7 mouse cellular contexts compared by ENCODE assay signal in genomic region chr5:120566681-120567252, GRCm38 (mm10). TPM values are rescaled to one million over a fixed set of nuclear protein-coding genes. Genes with fewer than 3 reads are reported as not detected.
DNase-seq lines count a peak whose midpoint lies in the region; ATAC-seq lines count a peak whose summit lies in the region.

No protein-coding gene starts in this region.

- DNase-seq in MN1 (ENCODE audit: low spot score): peak; percentile 57
- DNase-seq in cerebellum, adult 9-10 months: peak; percentile 78
- peak; percentile 43 for DNase-seq in heart, postnatal 4 days
- DNase-seq in liver, embryonic 13.5 days: no peak
- DNase-seq in adrenal gland, adult 8-10 months: no peak
- no peak for DNase-seq in thymus, postnatal 0 days (ENCODE audit: low spot score)
- DNase-seq in layer of hippocampus, adult 9-11 months: no peak

- peak overlapping the region; percentile 1; the same call in 1 of the 2 replicates for H3K27ac ChIP-seq in liver, embryonic 13.5 days

- no peak for ATAC-seq in liver, embryonic 13.5 days (ENCODE audit: low read depth)

- peaks cover 17% of the 10 kb centered on the region for H3K36me3 ChIP-seq in liver, embryonic 13.5 days

- 69% methylated on average over 9 of the region's 9 CpGs for WGBS in liver, embryonic 13.5 days (ENCODE audit: insufficient replicate concordance)

- no peaks in the 10 kb centered on the region for H3K27me3 ChIP-seq in liver, embryonic 13.5 days

- H3K9ac ChIP-seq in liver, embryonic 13.5 days: no peak overlapping the region

- H3K4me2 ChIP-seq in liver, embryonic 13.5 days: no peak overlapping the region

- H3K4me1 ChIP-seq in liver, embryonic 13.5 days (replicated peaks): peaks cover 98% of the 10 kb centered on the region

- no peaks in the 10 kb centered on the region for H3K9me3 ChIP-seq in liver, embryonic 13.5 days (replicated peaks)

- no peak overlapping the region for H3K4me3 ChIP-seq in liver, embryonic 13.5 days (replicated peaks)

RNA-seq across cellular contexts. Expression of gene Tpcn1, which starts 21.7 kb away (rescaled TPM):
- 10 to 100 TPM; 31.6 to 34.2 TPM for total RNA-seq in heart, postnatal 4 days (2021)
- 21.4 and 22.7 TPM in 2 replicates for polyA plus RNA-seq in liver, embryonic 13.5 days (2015; fragmentation: Nextera tagmentation; extraction: Ambion mirVana)
- total RNA-seq in adrenal gland, adult 8-10 months (2022): 10 to 100 TPM; 33.9 to 44.5 (median 40.0) TPM
- 33.3 and 48.6 TPM in 2 replicates for polyA plus RNA-seq in thymus, postnatal 0 days (2015; fragmentation: Nextera tagmentation; extraction: Ambion mirVana)

RNA-seq across cellular contexts. Expression of gene Iqcd, which starts 22.0 kb away (rescaled TPM):
- not detected for total RNA-seq in heart, postnatal 4 days (2021)
- 1.8 and 1.9 TPM in 2 replicates for polyA plus RNA-seq in liver, embryonic 13.5 days (2015; fragmentation: Nextera tagmentation; extraction: Ambion mirVana)
- 1 to 10 TPM in 2 of 4 experiments, under 1 TPM in 2; 0.42 to 1.8 (median 1.1) TPM for total RNA-seq in adrenal gland, adult 8-10 months (2022)
- polyA plus RNA-seq in thymus, postnatal 0 days (2015; fragmentation: Nextera tagmentation; extraction: Ambion mirVana): 1.5 and 1.7 TPM in 2 replicates

RNA-seq across cellular contexts. Expression of gene Rita1, which starts 45.6 kb away (rescaled TPM):
- 10 to 100 TPM; 10.7 to 10.8 TPM for total RNA-seq in heart, postnatal 4 days (2021)
- polyA plus RNA-seq in liver, embryonic 13.5 days (2015; fragmentation: Nextera tagmentation; extraction: Ambion mirVana): 5.7 and 6.5 TPM in 2 replicates
- total RNA-seq in adrenal gland, adult 8-10 months (2022): 10 to 100 TPM; 17.0 to 30.2 (median 22.3) TPM
- polyA plus RNA-seq in thymus, postnatal 0 days (2015; fragmentation: Nextera tagmentation; extraction: Ambion mirVana): 10.7 TPM in 2 replicates

RNA-seq across cellular contexts. Expression of gene Ddx54, which starts 45.8 kb away (rescaled TPM):
- 10 to 100 TPM; 30.8 to 32.0 TPM for total RNA-seq in heart, postnatal 4 days (2021)
- 22.9 and 26.0 TPM in 2 replicates for polyA plus RNA-seq in liver, embryonic 13.5 days (2015; fragmentation: Nextera tagmentation; extraction: Ambion mirVana)
- total RNA-seq in adrenal gland, adult 8-10 months (2022): 10 to 100 TPM; 44.1 to 57.3 (median 56.5) TPM
- 106 and 108 TPM in 2 replicates for polyA plus RNA-seq in thymus, postnatal 0 days (2015; fragmentation: Nextera tagmentation; extraction: Ambion mirVana)

RNA-seq across cellular contexts. Expression of gene Slc8b1, which starts 55.8 kb away (rescaled TPM):
- 1 to 10 TPM; 8.7 to 9.3 TPM for total RNA-seq in heart, postnatal 4 days (2021)
- polyA plus RNA-seq in liver, embryonic 13.5 days (2015; fragmentation: Nextera tagmentation; extraction: Ambion mirVana): 4.0 and 4.7 TPM in 2 replicates
- total RNA-seq in adrenal gland, adult 8-10 months (2022): 10 to 100 TPM; 29.5 to 36.7 (median 34.1) TPM
- polyA plus RNA-seq in thymus, postnatal 0 days (2015; fragmentation: Nextera tagmentation; extraction: Ambion mirVana): 4.6 and 5.0 TPM in 2 replicates

Comparison
In these comparisons a context has a peak if more than half of its experiments do, and no peak if none do; other contexts are left out.
1. DNase-seq: peak in MN1 (single experiment), cerebellum, adult 9-10 months (single experiment) and heart, postnatal 4 days (single experiment); none in liver, embryonic 13.5 days (single experiment), adrenal gland, adult 8-10 months (single experiment), thymus, postnatal 0 days (single experiment) and layer of hippocampus, adult 9-11 months (single experiment).